Mouse (Mus musculus) fat pad, adult 2 months (tissue): ENCODE data around the gene Tuba3b.

Experiments
- DNase-seq: peaks from one replicate; pipeline ENCODE4 v3.0.0-alpha.2; 2011; ENCODE audit warnings: low read depth, low spot score; ENCODE audit errors: extremely low read depth

The Tuba3b gene

GRCm38 (mm10) chr6:145605203-145605602 lies 10.4 kb upstream of the Tuba3b start:
- no peak for DNase-seq

- DNase-seq, result no peak
Observed at GRCm38 (mm10) chr6:145607746-145608145, 7.8 kb upstream of the Tuba3b start.

GRCm38 (mm10) chr6:145608693-145609092 lies 6.9 kb upstream of the Tuba3b start:
- DNase-seq, result no peak

GRCm38 (mm10) chr6:145610901-145611300 lies 4.7 kb upstream of the Tuba3b start:
- no peak for DNase-seq

- no peak for DNase-seq
Observed at GRCm38 (mm10) chr6:145612611-145613010, 2.9 kb upstream of the Tuba3b start.

- no peak for DNase-seq
Observed at GRCm38 (mm10) chr6:145614219-145614618, 1.3 kb upstream of the Tuba3b start, which contains the start of gene Lmntd1. Gene Lmntd1 (minus strand): TSS chr6:145614319.

- no peak for DNase-seq
Observed at GRCm38 (mm10) chr6:145616402-145617229, 1.1 kb downstream of the Tuba3b start.

- no peak for DNase-seq
Observed at GRCm38 (mm10) chr6:145623141-145623540, 7.6 kb downstream of the Tuba3b start.

GRCm38 (mm10) chr6:145630269-145630668 lies 14.7 kb downstream of the Tuba3b start:
- DNase-seq, result no peak

- no peak for DNase-seq
Observed at GRCm38 (mm10) chr6:145634454-145634853, 18.9 kb downstream of the Tuba3b start.

- no peak for DNase-seq
Observed at GRCm38 (mm10) chr6:145636682-145637081, 21.1 kb downstream of the Tuba3b start.

GRCm38 (mm10) chr6:145638248-145638647 lies 22.7 kb downstream of the Tuba3b start:
- no peak for DNase-seq

- no peak for DNase-seq
Observed at GRCm38 (mm10) chr6:145640971-145641506, 25.5 kb downstream of the Tuba3b start.

GRCm38 (mm10) chr6:145651976-145652375 lies 36.4 kb downstream of the Tuba3b start:
- DNase-seq, result no peak

- no peak for DNase-seq
Observed at GRCm38 (mm10) chr6:145652986-145653385, 37.4 kb downstream of the Tuba3b start.

- no peak for DNase-seq
Observed at GRCm38 (mm10) chr6:145653626-145654025, 38.1 kb downstream of the Tuba3b start.

GRCm38 (mm10) chr6:145654062-145654836 lies 38.7 kb downstream of the Tuba3b start:
- no peak for DNase-seq

- DNase-seq, result no peak
Observed at GRCm38 (mm10) chr6:145655678-145656077, 40.1 kb downstream of the Tuba3b start.

- DNase-seq, result no peak
Observed at GRCm38 (mm10) chr6:145656740-145657591, 41.4 kb downstream of the Tuba3b start.

- DNase-seq, result no peak
Observed at GRCm38 (mm10) chr6:145659116-145659515, 43.6 kb downstream of the Tuba3b start.

GRCm38 (mm10) chr6:145660943-145661342 lies 45.4 kb downstream of the Tuba3b start:
- DNase-seq, result no peak
